Mouse (Mus musculus) CH12.LX (cell line): ENCODE data around the gene Plcl2.

Experiments
- HCFC1 ChIP-seq: IDR thresholded peaks from 2 replicates; pipeline ENCODE4 v1.6.1; 2012; ENCODE audit warnings: low read depth, mild to moderate bottlenecking, inconsistent platforms, low read length, improper control_type of control experiment
- MEF2A ChIP-seq: IDR thresholded peaks from 2 replicates; pipeline ENCODE4 v1.6.1; 2014; ENCODE audit warnings: low read depth, mild to moderate bottlenecking, inconsistent platforms, low read length, improper control_type of control experiment, borderline replicate concordance
- NRF1 ChIP-seq: IDR thresholded peaks from 2 replicates; pipeline ENCODE4 v1.6.1; 2014; ENCODE audit warnings: low read depth, mild to moderate bottlenecking, inconsistent platforms, low read length, improper control_type of control experiment, moderate library complexity
- POLR2AphosphoS2 ChIP-seq: IDR thresholded peaks from 2 replicates; pipeline ENCODE4 v1.6.1; 2011; ENCODE audit warnings: low read depth, low read length, improper control_type of control experiment
- TCF12 ChIP-seq: IDR thresholded peaks from 2 replicates; pipeline ENCODE4 v1.6.1; 2014; ENCODE audit warnings: low read depth, mild to moderate bottlenecking, inconsistent platforms, low read length, improper control_type of control experiment
- ZKSCAN1 ChIP-seq: IDR thresholded peaks from 2 replicates; pipeline ENCODE4 v1.6.1; 2012; ENCODE audit warnings: low read depth, inconsistent platforms, low read length, improper control_type of control experiment, borderline replicate concordance

DNA sequence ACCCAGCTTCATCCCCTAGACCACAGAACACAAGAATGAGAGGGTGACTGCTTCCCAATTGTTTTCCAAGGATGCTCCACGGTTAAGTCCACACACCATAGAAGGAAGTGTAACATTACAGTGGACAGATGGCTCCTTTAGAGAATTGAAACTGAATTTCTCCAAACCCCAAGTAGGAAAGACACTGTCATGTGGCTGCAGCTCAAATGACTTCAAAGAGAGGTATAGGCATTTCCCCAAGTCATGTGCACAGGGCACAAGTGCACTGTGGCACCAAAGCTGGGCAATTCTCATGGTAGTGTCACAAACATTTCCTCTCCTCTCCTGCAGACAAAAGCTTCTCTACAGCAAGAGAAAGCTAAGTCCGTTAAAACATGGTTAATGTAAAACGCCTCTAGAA is 17.7 kb upstream of the Plcl2 start:
- TF ChIP-seq POLR2AphosphoS2 (no peak), MEF2A (no peak), HCFC1 (no peak), TCF12 (no peak), NRF1 (no peak), ZKSCAN1 (no peak)
